Mouse (Mus musculus) cerebellum, adult 2 months (tissue): ENCODE measurements around the gene Med10.

ENCODE experiments used
- CTCF ChIP-seq: fragments of 200-500 bp; IDR thresholded peaks from 2 replicates; pipeline ENCODE4 v1.5.1; 2011; ENCODE audit warnings: low read depth, mild to moderate bottlenecking, control low read depth, low read length, moderate library complexity, borderline replicate concordance; ENCODE audit not compliant: insufficient read depth
- POLR2A ChIP-seq: fragments of 200-500 bp; IDR thresholded peaks from 2 replicates; pipeline ENCODE4 v1.6.1; 2011; ENCODE audit warnings: low read length, control low read depth, borderline replicate concordance; ENCODE audit not compliant: insufficient read depth

- TF ChIP-seq POLR2A, result no peak
- TF ChIP-seq CTCF, result no peak
These were observed 49.3 kb upstream of the Med10 start for GRCm38 (mm10) chr13:69752875-69753274.
